Mouse (Mus musculus): ENCODE data around the gene Olfr172. TPM values are rescaled to one million over a fixed set of nuclear protein-coding genes. Genes with fewer than 3 reads are reported as not detected.

Gene Olfr172
- polyA plus RNA-seq, 1 experiment from 2014 or later, result not detected

GRCm38 (mm10) chr16:58718666-58719120, 44.3 kb downstream of the Olfr172 start, which contains the start of gene Gpr15:
Gpr15 (minus strand) TSS chr16:58719070.
- no peak within 1 kb of the TSS for H3K27ac ChIP-seq
- H3K27me3 ChIP-seq (replicated peaks), result no peaks in the 10 kb centered on the region
- no peaks in the 10 kb centered on the region for H3K9me3 ChIP-seq
- no peaks in the 10 kb centered on the region for H3K36me3 ChIP-seq
- 93% methylated on average over 7 of the region's 7 CpGs for WGBS
- no peak within 1 kb of the TSS for H3K9ac ChIP-seq
- no peak within 1 kb of the TSS for H3K4me2 ChIP-seq
- H3K4me3 ChIP-seq (replicated peaks), result no peak within 1 kb of the TSS
- H3K4me1 ChIP-seq, result no peaks in the 10 kb centered on the region
- no peak for ATAC-seq (ENCODE audit: insufficient read depth, low FRiP score, low read depth)

DNA sequence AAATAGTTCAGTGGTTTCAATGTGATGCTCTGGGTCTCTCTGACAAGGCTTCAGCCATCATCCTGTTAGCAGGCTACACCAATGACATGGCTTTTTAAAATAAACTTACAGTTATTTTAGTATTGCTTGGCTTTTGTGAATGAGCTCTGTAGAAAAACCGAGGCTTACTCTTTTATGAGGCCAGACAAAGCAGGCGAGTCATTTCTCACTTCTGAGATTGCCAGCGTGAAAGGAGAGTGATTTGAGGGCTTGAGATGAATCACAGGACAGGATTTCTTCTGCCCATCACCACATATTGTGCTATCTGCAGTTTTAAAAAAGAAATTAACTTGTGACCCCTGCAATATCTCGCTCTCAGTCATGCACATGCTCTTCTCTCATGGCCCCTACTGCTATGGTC, 48.0 kb downstream of the Olfr172 start:
- Histone ChIP-seq H3K4me3 (replicated peaks) (no peak overlapping the region), H3K9ac (no peak overlapping the region), H3K36me3 (no peaks in the 10 kb centered on the region), H3K27me3 (replicated peaks) (no peaks in the 10 kb centered on the region), H3K27ac (no peak overlapping the region), H3K4me2 (no peak overlapping the region), H3K9me3 (no peaks in the 10 kb centered on the region), H3K4me1 (no peaks in the 10 kb centered on the region)
- ATAC-seq (ENCODE audit: insufficient read depth, low FRiP score, low read depth), result no peak
- whole genome bisulfite sequencing, result 61% methylated on average over 4 of the region's 4 CpGs

DNA sequence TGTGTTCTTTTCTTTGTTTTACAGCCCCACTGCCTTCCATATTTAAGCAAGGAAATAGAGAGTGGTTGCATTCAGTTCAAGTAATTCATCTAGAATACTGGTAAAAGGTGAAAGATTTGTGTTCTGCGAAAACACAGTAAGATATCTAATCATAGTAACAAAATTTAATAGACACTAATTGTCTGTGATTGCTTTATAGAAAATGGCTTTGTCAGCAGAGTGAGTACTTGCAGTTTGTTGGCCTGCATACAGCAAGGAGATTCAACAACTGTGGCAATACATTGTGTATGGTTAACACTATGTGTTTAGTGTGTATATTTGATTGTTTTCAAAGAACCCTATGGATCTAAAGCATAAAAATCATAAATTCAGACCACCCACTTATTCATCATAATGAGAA, 49.8 kb downstream of the Olfr172 start:
- Histone ChIP-seq H3K9me3 (no peaks in the 10 kb centered on the region), H3K4me1 (no peaks in the 10 kb centered on the region), H3K27ac (no peak overlapping the region), H3K4me2 (no peak overlapping the region), H3K9ac (no peak overlapping the region), H3K27me3 (replicated peaks) (no peaks in the 10 kb centered on the region), H3K4me3 (replicated peaks) (no peak overlapping the region), H3K36me3 (no peaks in the 10 kb centered on the region)
- 93% methylated on average over 1 of the region's 1 CpGs for WGBS
- no peak for ATAC-seq (ENCODE audit: insufficient read depth, low FRiP score, low read depth)

DNA sequence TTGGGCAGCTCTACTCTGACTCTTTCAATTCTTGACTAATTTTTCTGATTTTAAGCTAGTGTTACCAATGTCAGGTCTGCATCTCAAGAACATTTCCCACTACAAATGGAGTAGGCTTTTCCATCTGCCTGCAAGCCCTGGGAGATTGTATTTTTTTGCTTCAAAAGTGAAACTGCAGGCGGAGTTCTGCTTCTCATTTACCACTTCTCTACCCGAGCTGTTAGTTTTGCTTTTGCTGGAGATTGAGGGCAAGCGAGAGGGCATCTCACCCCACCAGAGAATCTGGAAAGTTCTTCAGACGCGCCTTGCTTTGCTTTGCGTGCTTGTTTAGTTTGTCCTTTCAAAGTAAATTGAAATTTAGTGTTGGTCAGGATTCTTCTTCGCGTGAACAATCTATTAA, 50.8 kb downstream of the Olfr172 start:
- ATAC-seq (ENCODE audit: insufficient read depth, low FRiP score, low read depth), result no peak
- Histone ChIP-seq H3K4me3 (replicated peaks) (no peak overlapping the region), H3K4me1 (no peaks in the 10 kb centered on the region), H3K9ac (no peak overlapping the region), H3K9me3 (no peaks in the 10 kb centered on the region), H3K27ac (no peak overlapping the region), H3K27me3 (replicated peaks) (no peaks in the 10 kb centered on the region), H3K4me2 (no peak overlapping the region), H3K36me3 (no peaks in the 10 kb centered on the region)
- WGBS, result 70% methylated on average over 8 of the region's 8 CpGs

Small RNAs within 50 kb of the gene (microRNA-seq; reads per million reads assigned to microRNA genes)
- not detected for gene Gm27564

Other genes with a start within 250 kb of the Olfr172 start
- 14.6 and 15.7 TPM in 2 replicates for gene St3gal6, start 238.9 kb downstream of the Olfr172 start, polyA plus RNA-seq (2015; fragmentation: Nextera tagmentation; extraction: Ambion mirVana)
- gene Gm813, start 146.2 kb downstream of the Olfr172 start, polyA plus RNA-seq (2015; fragmentation: Nextera tagmentation; extraction: Ambion mirVana), result not detected in 2 replicates
- gene E330017A01Rik, start 124.4 kb downstream of the Olfr172 start, polyA plus RNA-seq (2015; fragmentation: Nextera tagmentation; extraction: Ambion mirVana), result not detected in 2 replicates
- gene Cpox, start 92.9 kb downstream of the Olfr172 start, polyA plus RNA-seq (2015; fragmentation: Nextera tagmentation; extraction: Ambion mirVana), result 64.4 and 80.4 TPM in 2 replicates
- gene Gpr15, start 44.1 kb downstream of the Olfr172 start, polyA plus RNA-seq (2015; fragmentation: Nextera tagmentation; extraction: Ambion mirVana), result 0.08 and 0.12 TPM in 2 replicates
- 111 and 117 TPM in 2 replicates for gene Cldnd1, start 35.3 kb downstream of the Olfr172 start, polyA plus RNA-seq (2015; fragmentation: Nextera tagmentation; extraction: Ambion mirVana)
- gene Olfr173, start 37.1 kb upstream of the Olfr172 start, polyA plus RNA-seq (2015; fragmentation: Nextera tagmentation; extraction: Ambion mirVana), result not detected in 2 replicates
- not detected in 2 replicates for gene Olfr175-ps1, start 63.6 kb upstream of the Olfr172 start, polyA plus RNA-seq (2015; fragmentation: Nextera tagmentation; extraction: Ambion mirVana)
- gene Olfr177, start 111.6 kb upstream of the Olfr172 start, polyA plus RNA-seq (2015; fragmentation: Nextera tagmentation; extraction: Ambion mirVana), result not detected in 2 replicates
- gene Olfr178, start 128.9 kb upstream of the Olfr172 start, polyA plus RNA-seq (2015; fragmentation: Nextera tagmentation; extraction: Ambion mirVana), result not detected in 2 replicates
- not detected in 2 replicates for gene Olfr181, start 165.6 kb upstream of the Olfr172 start, polyA plus RNA-seq (2015; fragmentation: Nextera tagmentation; extraction: Ambion mirVana)
- gene Olfr180, start 166.2 kb upstream of the Olfr172 start, polyA plus RNA-seq (2015; fragmentation: Nextera tagmentation; extraction: Ambion mirVana), result not detected in 2 replicates
- gene Olfr183, start 232.2 kb upstream of the Olfr172 start, polyA plus RNA-seq (2015; fragmentation: Nextera tagmentation; extraction: Ambion mirVana), result not detected in 2 replicates